Mouse (Mus musculus) bone marrow macrophage, adult 2 months (primary cell): ENCODE measurements around the gene Aar2.

ENCODE experiments used
- CTCF ChIP-seq: IDR thresholded peaks from 2 replicates; pipeline ENCODE4 v1.5.1; 2012; ENCODE audit warnings: low read depth, mild to moderate bottlenecking, low read length, moderate library complexity
- POLR2A ChIP-seq: IDR thresholded peaks from 2 replicates; pipeline ENCODE4 v1.6.1; 2012; ENCODE audit warnings: mild to moderate bottlenecking, low read depth, low read length, borderline replicate concordance

GRCm38 (mm10) chr2:156524078-156524477 lies 23.3 kb upstream of the Aar2 start:
- TF ChIP-seq POLR2A (no peak), CTCF (no peak)
